Mouse (Mus musculus) cerebellum, postnatal 25 days (tissue): Measurements from ENCODE around the gene Olfr1090.

ENCODE experiments used
- DNase-seq, 2 experiments: peaks; one replicate each; pipeline ENCODE4 v3.0.0; 2021; ENCODE audit warnings: mixed read lengths in 2 of 2

Gene Olfr1090

DNA sequence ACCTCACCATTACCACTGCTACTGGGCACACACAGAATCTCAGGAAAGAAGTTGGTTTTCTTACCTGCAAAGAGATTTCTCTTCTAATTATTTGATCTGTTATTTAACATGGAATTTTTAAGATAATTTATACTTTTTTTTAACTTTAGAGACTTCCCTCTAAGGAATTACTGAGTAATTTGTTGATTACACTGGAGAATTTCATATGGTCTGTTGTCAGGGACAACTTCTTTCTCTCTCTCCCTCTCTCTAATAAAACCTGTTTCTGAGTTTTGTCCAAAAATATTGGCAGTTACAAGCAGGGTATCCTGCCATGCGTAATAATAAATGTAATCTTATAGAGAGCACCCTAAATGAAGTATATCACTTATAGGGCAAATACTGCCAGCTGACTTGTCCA is at the start of gene Olfr1090:
Gene Olfr1090 (minus strand): TSS at position 101 of the 400 bp plus-strand sequence.
- no peak for DNase-seq

DNA sequence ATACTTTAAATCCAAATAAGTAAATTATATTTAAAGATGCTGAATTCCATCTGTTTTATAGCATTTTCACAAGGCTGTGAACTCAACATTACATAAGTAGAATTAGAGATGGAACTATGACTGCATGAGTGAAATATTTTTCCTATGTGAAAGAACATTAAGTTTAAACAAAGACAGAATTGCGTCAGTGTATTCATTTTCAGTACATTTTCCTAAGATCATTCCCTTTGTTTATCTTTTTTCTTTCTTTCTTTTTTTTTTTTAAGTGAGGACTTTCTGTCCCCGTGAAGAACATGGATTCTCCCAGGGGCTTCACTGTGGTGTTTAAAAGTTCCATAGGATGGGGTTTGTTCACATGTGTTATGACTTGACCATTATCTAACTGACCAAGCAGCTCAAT is 23.4 kb upstream of the Olfr1090 start, which contains the start of gene Olfr1093:
Gene Olfr1093 (plus strand): TSS at position 301 of the 400 bp plus-strand sequence.
- no peak for DNase-seq

DNA sequence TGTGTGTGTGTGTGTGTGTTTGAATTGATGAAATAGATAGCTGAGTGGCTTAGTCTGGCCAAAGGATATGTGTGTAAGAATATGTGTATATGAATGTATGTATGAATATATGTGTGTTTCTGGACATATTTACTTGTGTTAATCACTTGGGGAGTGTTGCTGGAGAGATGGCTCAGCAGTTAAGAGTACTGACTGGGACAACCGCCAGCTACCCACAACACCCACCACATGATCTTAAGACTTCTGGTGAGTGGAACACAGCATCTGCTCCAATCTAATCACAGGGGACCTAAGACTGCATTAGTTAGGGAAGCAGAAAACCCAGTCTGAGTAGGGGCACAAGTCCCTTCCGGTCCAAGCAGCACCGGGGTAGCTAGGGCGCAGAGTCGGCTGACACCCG is 2.3 kb upstream of the Olfr1090 start:
- DNase-seq = no peak

DNA sequence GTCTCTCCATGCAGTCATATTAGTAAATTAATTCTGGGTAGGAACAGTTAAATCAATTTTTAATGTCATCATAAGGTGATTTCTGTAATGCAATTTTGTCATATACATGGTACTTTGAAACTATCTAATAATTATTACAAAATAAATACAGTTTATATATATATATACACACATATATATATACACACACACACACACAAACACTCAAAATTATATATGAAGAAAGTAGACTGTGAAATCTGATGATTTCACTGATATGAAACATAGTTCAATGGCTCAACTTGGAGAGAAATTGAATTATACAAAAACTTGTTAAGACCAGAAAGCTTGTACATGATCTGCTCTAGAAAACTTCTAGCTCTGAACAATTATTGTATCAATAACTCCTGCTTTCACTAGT is 25.2 kb downstream of the Olfr1090 start, which contains the start of gene Olfr1089:
Gene Olfr1089 (minus strand): TSS at position 101 of the 400 bp plus-strand sequence.
- no peak for DNase-seq
